Mouse (Mus musculus) heart, adult 2 months (tissue): Measurements from ENCODE around the gene Hist2h2aa2. TPM values are rescaled to one million over a fixed set of nuclear protein-coding genes. Genes with fewer than 3 reads are reported as not detected.
"Not testable (repeated sequence)": the region's sequence is repeated elsewhere in the genome, so short reads cannot be mapped to it uniquely, and the experiment has no call there.

Experiments
- DNase-seq, 2 experiments: peaks; one replicate each; pipeline ENCODE4 v3.0.0; 2021
- H3K27ac ChIP-seq: fragments of 200-600 bp; 2 replicates; pipeline ENCODE4 v1.8.1; 2022
- H3K27me3 ChIP-seq: fragments of 200-500 bp; 2 replicates; pipeline ENCODE4 v1.6.1; 2012; ENCODE audit warnings: mild to moderate bottlenecking, low read length, inconsistent platforms, mixed read lengths; ENCODE audit not compliant: control insufficient read depth, insufficient read depth
- H3K36me3 ChIP-seq: fragments of 200-500 bp; 2 replicates; pipeline ENCODE4 v1.6.1; 2012; ENCODE audit warnings: low read length, inconsistent platforms; ENCODE audit not compliant: control insufficient read depth, insufficient read depth
- H3K4me1 ChIP-seq: fragments of 200-500 bp; 2 replicates; pipeline ENCODE4 v1.6.1; 2011; ENCODE audit warnings: low read length; ENCODE audit not compliant: control insufficient read depth, insufficient read depth
- H3K4me3 ChIP-seq: fragments of 200-600 bp; 2 replicates; pipeline ENCODE4 v1.8.1; 2022
- H3K79me2 ChIP-seq: fragments of 200-500 bp; replicated peaks from 2 replicates; pipeline ENCODE4 v1.6.1; 2012; ENCODE audit warnings: mild to moderate bottlenecking, inconsistent platforms, low read length, moderate library complexity, mixed read lengths; ENCODE audit not compliant: control insufficient read depth, insufficient read depth
- H3K9ac ChIP-seq: fragments of 200-500 bp; 2 replicates; pipeline ENCODE4 v1.6.1; 2012; ENCODE audit warnings: low read depth, mild to moderate bottlenecking, control low read depth, inconsistent platforms, low read length, mixed read lengths
- CTCF ChIP-seq: fragments of 200-600 bp; IDR thresholded peaks from 2 replicates; pipeline ENCODE4 v1.8.1; 2022; ENCODE audit warnings: antibody characterized with exemption, mild to moderate bottlenecking, moderate library complexity
- EP300 ChIP-seq: fragments of 200-500 bp; IDR thresholded peaks from 2 replicates; pipeline ENCODE4 v1.6.1; 2011; ENCODE audit warnings: low read depth, low read length, control low read depth; ENCODE audit not compliant: insufficient read depth
- POLR2A ChIP-seq: fragments of 200-500 bp; IDR thresholded peaks from 2 replicates; pipeline ENCODE4 v1.6.1; 2011; ENCODE audit warnings: mild to moderate bottlenecking, low read depth, low read length, control low read depth; ENCODE audit not compliant: insufficient read depth
- WGBS: fragments of 180-500 bp; shearing (Covaris S2); methylation state at CpG from one replicate; pipeline ENCODE4 v1.1.7; 2018; 5-methylcytosine and 5-hydroxymethylcytosine counted together
- intact Hi-C: fragments of 180-260 bp; cut with DNase I; formaldehyde crosslinking; loops from one replicate; pipeline ENCODE4 v1.15.1; 2025
- polyA plus RNA-seq: library from polyadenylated mRNA; depleted of rRNA; stranded (reverse); fragments of >200 nt; gene quantifications from 2 replicates; pipeline ENCODE4 v1.2.3, GENCODE M21; 2012
- total RNA-seq, 2 experiments: library from RNA; stranded (reverse); gene quantifications; 2 replicates each; pipeline ENCODE4 v1.2.3; 2021

The Hist2h2aa2 gene
- total and polyA plus RNA-seq, 3 experiments: 73.5 to 218 (median 189) TPM

- Histone ChIP-seq H3K4me3 (peak overlapping the region; percentile 61), H3K9ac (peak overlapping the region; percentile 75)
- WGBS: 2% methylated on average over 49 of the region's 49 CpGs
Observed at GRCm38 (mm10) chr3:96277800-96278624, 37.9 kb upstream of the Hist2h2aa2 start.

DNA sequence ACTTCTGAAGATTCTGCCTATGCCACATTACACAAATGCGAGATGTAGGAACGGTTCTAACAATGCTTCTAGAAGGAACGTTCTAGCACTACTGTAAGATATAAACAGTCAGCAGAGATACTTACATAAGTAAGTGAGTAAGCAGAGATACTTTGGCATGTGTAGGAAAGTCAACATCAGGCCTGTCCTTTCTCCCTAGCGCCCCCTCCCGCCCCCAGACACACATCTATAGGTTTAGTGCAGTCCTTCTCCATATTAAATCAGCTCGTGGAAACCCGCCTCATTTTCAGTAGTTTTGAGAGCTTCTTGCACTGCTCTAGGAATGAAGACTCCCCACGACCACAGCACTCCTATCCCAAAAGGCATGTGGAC lies 37.3 kb upstream of the Hist2h2aa2 start:
- TF ChIP-seq POLR2A (no peak), CTCF (no peak), EP300 (no peak)
- intact Hi-C loops: loop anchor here (5.0 kb wide), 1 partner anchor 165 kb away; no protein-coding TSS in a partner anchor
- peaks cover 5% of the 10 kb centered on the region for H3K4me1 ChIP-seq
- 23% methylated on average over 8 of the region's 8 CpGs for WGBS
- H3K27me3 ChIP-seq: no peaks in the 10 kb centered on the region; the same call in 1 of the 2 replicates
- peak overlapping the region; percentile 61 for H3K4me3 ChIP-seq
- DNase-seq: peak; percentile 28 to 35
- no peaks in the 10 kb centered on the region for H3K79me2 ChIP-seq
- no peaks in the 10 kb centered on the region for H3K36me3 ChIP-seq
- peak overlapping the region; percentile 75 for H3K9ac ChIP-seq
- no peak overlapping the region; the same call in 1 of the 2 replicates for H3K27ac ChIP-seq

More at GRCm38 (mm10) chr3:96277800-96278624, 37.9 kb upstream of the Hist2h2aa2 start:
- Histone ChIP-seq H3K27me3 (no peaks in the 10 kb centered on the region; the same call in none of the 2 replicates), H3K36me3 (no peaks in the 10 kb centered on the region), H3K79me2 (no peaks in the 10 kb centered on the region), H3K27ac (peak overlapping the region; percentile 62), H3K4me1 (peaks cover 5% of the 10 kb centered on the region)
- DNase-seq: peak; percentile 90 to 92
- intact Hi-C loops: loop anchor here (5.0 kb wide), 1 partner anchor 164 kb away; no protein-coding TSS in a partner anchor
- peak; percentile 67 for TF ChIP-seq EP300
- TF ChIP-seq POLR2A: peak; percentile 61
- peak; percentile 65 for TF ChIP-seq CTCF

DNA sequence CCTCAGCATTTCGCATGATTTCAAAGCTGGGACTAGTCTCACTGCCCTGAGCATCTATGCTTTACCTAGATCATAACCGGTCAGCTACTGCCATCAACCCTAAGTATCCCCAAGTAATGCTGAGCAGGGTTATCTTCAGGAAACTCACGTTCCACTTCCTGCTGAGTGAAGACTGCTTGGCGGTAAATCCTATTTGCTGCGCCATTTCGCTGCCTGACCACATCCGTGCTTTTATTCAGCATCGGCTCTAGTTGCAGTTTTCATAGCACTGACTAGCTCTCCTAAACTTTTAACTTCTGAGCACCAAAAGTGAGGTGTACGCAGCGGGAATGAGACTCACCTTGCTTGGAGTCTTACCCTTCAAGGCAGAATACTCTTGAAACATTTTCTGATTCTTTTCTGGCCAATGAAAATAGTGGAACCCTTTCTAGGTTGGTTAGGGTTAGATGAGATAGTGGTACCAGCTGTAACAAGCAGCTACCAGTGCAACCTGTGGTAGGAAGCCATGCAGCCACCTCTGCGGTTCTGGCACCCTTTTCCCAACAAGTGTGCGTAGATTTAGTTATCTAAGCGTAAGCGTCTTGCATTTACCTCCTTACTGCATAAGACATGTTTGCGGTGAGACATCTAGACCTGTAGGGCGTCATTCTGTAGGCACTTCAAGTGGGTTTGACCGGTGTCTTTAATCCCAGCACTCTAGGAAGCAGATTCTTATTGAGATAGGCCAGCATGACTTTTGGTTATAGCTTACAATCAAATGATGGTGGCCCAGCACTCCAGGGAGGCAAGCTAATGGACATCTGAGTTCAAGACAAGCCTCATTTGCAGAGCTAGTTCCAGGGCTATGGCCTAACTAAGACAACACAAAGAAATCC lies 33.8 kb upstream of the Hist2h2aa2 start:
- Histone ChIP-seq H3K36me3 (no peaks in the 10 kb centered on the region), H3K4me1 (peaks cover 7% of the 10 kb centered on the region), H3K79me2 (no peaks in the 10 kb centered on the region), H3K27ac (peak overlapping the region; percentile 40), H3K9ac (no peak overlapping the region), H3K27me3 (no peaks in the 10 kb centered on the region), H3K4me3 (peak overlapping the region; percentile 49)
- 77% methylated on average over 17 of the region's 17 CpGs for WGBS
- intact Hi-C loops: no loop called here
- DNase-seq: peak in 1 of 2 experiments; percentile 22
- TF ChIP-seq EP300 (no peak), POLR2A (no peak), CTCF (no peak)

DNA sequence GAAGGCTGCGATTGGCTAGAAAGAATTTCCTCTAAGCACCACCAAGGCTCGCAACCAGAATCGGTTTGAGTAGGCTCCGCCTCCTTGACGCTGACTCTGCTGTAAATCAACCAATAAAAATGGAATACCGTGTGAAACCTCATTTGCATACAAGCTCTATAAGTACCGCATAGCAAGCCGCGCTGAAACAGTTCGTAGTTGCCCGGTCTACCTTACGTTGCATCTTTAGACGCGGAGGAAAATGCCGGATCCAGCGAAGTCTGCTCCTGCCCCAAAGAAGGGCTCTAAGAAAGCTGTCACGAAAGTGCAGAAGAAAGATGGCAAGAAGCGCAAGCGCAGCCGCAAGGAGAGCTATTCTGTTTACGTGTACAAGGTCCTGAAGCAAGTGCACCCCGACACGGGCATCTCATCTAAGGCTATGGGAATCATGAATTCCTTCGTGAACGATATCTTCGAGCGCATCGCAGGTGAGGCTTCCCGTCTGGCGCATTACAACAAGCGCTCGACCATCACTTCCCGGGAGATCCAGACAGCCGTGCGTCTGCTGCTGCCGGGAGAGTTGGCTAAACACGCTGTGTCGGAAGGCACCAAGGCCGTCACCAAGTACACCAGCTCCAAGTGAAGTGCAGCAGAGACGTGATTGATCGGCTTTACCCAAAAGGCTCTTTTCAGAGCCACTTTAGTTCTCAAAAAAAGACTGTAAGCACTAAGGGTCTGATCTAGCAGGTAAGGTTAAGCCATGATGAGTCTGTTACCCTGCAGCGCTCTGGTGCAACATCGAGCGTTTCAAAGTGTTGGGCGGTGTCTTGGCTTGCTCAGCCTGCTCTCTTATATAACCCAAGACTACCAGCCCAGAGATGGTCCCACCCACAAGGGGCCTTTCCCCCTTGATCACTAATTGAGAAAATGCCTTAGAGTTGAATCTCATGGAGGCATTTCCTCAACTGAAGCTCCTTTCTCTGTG lies 29.7 kb upstream of the Hist2h2aa2 start, which contains the start of gene Hist2h2bb:
Hist2h2bb (plus strand) TSS at position 242 of the 964 bp plus-strand sequence.
- peak; percentile 90 to 93 for DNase-seq
- Histone ChIP-seq H3K36me3 (no peaks in the 10 kb centered on the region), H3K4me1 (peaks cover 4% of the 10 kb centered on the region), H3K27ac (peak within 1 kb of the TSS; percentile 93), H3K79me2 (no peaks in the 10 kb centered on the region), H3K9ac (peak within 1 kb of the TSS; percentile 72), H3K4me3 (peak within 1 kb of the TSS; percentile 75), H3K27me3 (no peaks in the 10 kb centered on the region)
- 2% methylated on average over 45 of the region's 45 CpGs for WGBS
- intact Hi-C loops: no loop called here
- TF ChIP-seq EP300 (peak; percentile 97), POLR2A (peak; percentile 100), CTCF (no peak)

- H3K36me3 ChIP-seq, H3K79me2 ChIP-seq, H3K4me1 ChIP-seq, intact Hi-C loops, H3K27me3 ChIP-seq: not testable (repeated sequence)
- Histone ChIP-seq H3K9ac (peak overlapping the region; percentile 66), H3K4me3 (peak overlapping the region; percentile 48), H3K27ac (peak overlapping the region; percentile 93)
- DNase-seq: peak; percentile 29 to 56
- WGBS: 2% methylated on average over 19 of the region's 44 CpGs
- 0 out of 2 replicates have a peak, but pooled peaks have one; percentile 6 for TF ChIP-seq POLR2A
Observed at GRCm38 (mm10) chr3:96268776-96269378, 28.8 kb upstream of the Hist2h2aa2 start.
